Mouse (Mus musculus) forebrain, embryonic 16.5 days (tissue): Measurements from ENCODE around the gene Dgki. TPM values are rescaled to one million over a fixed set of nuclear protein-coding genes. Genes with fewer than 3 reads are reported as not detected.

Experiments used
- ATAC-seq: fragments of 200-750 bp; cut with Nextera tagmentation; 2 replicates; pipeline ENCODE4 v1.8.0; 2017; ENCODE audit warnings: mild to moderate bottlenecking, moderate library complexity
- H3K27ac ChIP-seq: fragments of 300-500 bp; sonication (generic); 2 replicates; pipeline ENCODE4 v1.5.1; 2014; ENCODE audit warnings: low read length, control low read depth
- H3K27me3 ChIP-seq: fragments of 300-500 bp; sonication (generic); replicated peaks from 2 replicates; pipeline ENCODE4 v1.6.1; 2014; ENCODE audit warnings: low read length; ENCODE audit not compliant: control insufficient read depth, insufficient read depth
- H3K36me3 ChIP-seq: fragments of 300-500 bp; sonication (generic); 2 replicates; pipeline ENCODE4 v1.6.1; 2014; ENCODE audit not compliant: control insufficient read depth, insufficient read depth
- H3K4me1 ChIP-seq: fragments of 300-500 bp; sonication (generic); replicated peaks from 2 replicates; pipeline ENCODE4 v1.6.1; 2014; ENCODE audit warnings: low read length; ENCODE audit not compliant: control insufficient read depth, insufficient read depth
- H3K4me2 ChIP-seq: fragments of 300-500 bp; sonication (generic); 2 replicates; pipeline ENCODE4 v1.6.1; 2014; ENCODE audit warnings: mild to moderate bottlenecking, low read length, control low read depth
- H3K4me3 ChIP-seq: fragments of 300-500 bp; sonication (generic); replicated peaks from 2 replicates; pipeline ENCODE4 v1.5.1; 2014; ENCODE audit warnings: mild to moderate bottlenecking, low read length, control low read depth
- H3K9ac ChIP-seq: fragments of 300-500 bp; sonication (generic); replicated peaks from 2 replicates; pipeline ENCODE4 v1.6.1; 2014; ENCODE audit warnings: low read depth, low read length, control low read depth
- H3K9me3 ChIP-seq: fragments of 300-500 bp; sonication (generic); 2 replicates; pipeline ENCODE4 v1.6.1; 2016; ENCODE audit warnings: low read length; ENCODE audit not compliant: control insufficient read depth
- WGBS: fragments of 180-500 bp; shearing (Covaris S2); extraction: QIAGEN DNeasy Blood & Tissue Kit; methylation state at CpG from one replicate; pipeline ENCODE4 v1.1.7; 2014; 5-methylcytosine and 5-hydroxymethylcytosine counted together
- polyA plus RNA-seq: library from polyadenylated mRNA; unstranded; fragments of >200 nt; fragmentation: Nextera tagmentation; extraction: Ambion mirVana; gene quantifications from 2 replicates; pipeline ENCODE4 v1.2.1, GENCODE M21; 2015

Gene Dgki
- polyA plus RNA-seq, 1 experiment from 2014 or later: 9.6 TPM

GRCm38 (mm10) chr6:37254144-37254543, 45.8 kb downstream of the Dgki start:
- Histone ChIP-seq H3K27ac (no peak overlapping the region), H3K4me3 (no peak overlapping the region), H3K9ac (no peak overlapping the region), H3K4me1 (no peaks in the 10 kb centered on the region; the same call in 1 of the 2 replicates), H3K4me2 (no peak overlapping the region), H3K36me3 (no peaks in the 10 kb centered on the region), H3K9me3 (no peaks in the 10 kb centered on the region), H3K27me3 (no peaks in the 10 kb centered on the region)
- ATAC-seq: no peak
- WGBS: 44% methylated on average over 8 of the region's 8 CpGs

GRCm38 (mm10) chr6:37252536-37252935, 47.4 kb downstream of the Dgki start:
- no peak for ATAC-seq
- H3K36me3 ChIP-seq: no peaks in the 10 kb centered on the region
- H3K4me2 ChIP-seq: no peak overlapping the region
- WGBS: 97% methylated on average over 4 of the region's 4 CpGs
- no peak overlapping the region for H3K9ac ChIP-seq
- no peaks in the 10 kb centered on the region for H3K9me3 ChIP-seq
- H3K4me1 ChIP-seq: no peaks in the 10 kb centered on the region; the same call in 1 of the 2 replicates
- H3K27ac ChIP-seq: no peak overlapping the region
- H3K4me3 ChIP-seq: no peak overlapping the region
- H3K27me3 ChIP-seq: no peaks in the 10 kb centered on the region

- H3K4me2 ChIP-seq: no peak overlapping the region
- no peaks in the 10 kb centered on the region for H3K9me3 ChIP-seq
- no peak for ATAC-seq
- no peaks in the 10 kb centered on the region for H3K27me3 ChIP-seq
- no peak overlapping the region for H3K27ac ChIP-seq
- H3K9ac ChIP-seq: no peak overlapping the region
- H3K4me1 ChIP-seq: peaks cover 2% of the 10 kb centered on the region; the same call in 1 of the 2 replicates
- H3K36me3 ChIP-seq: no peaks in the 10 kb centered on the region
- H3K4me3 ChIP-seq: no peak overlapping the region
- WGBS: 89% methylated on average over 2 of the region's 2 CpGs
These were observed 49.3 kb downstream of the Dgki start for GRCm38 (mm10) chr6:37250671-37251070.

GRCm38 (mm10) chr6:37245757-37246156, 54.2 kb downstream of the Dgki start:
- WGBS: 29% methylated on average over 7 of the region's 7 CpGs
- Histone ChIP-seq H3K27ac (peak overlapping the region; percentile 72), H3K27me3 (no peaks in the 10 kb centered on the region), H3K4me1 (peaks cover 26% of the 10 kb centered on the region), H3K9ac (no peak overlapping the region), H3K4me3 (no peak overlapping the region), H3K4me2 (no peak overlapping the region), H3K9me3 (no peaks in the 10 kb centered on the region), H3K36me3 (no peaks in the 10 kb centered on the region)
- peak; percentile 54 for ATAC-seq

- Histone ChIP-seq H3K36me3 (no peaks in the 10 kb centered on the region), H3K27me3 (no peaks in the 10 kb centered on the region), H3K4me1 (peaks cover 26% of the 10 kb centered on the region), H3K9ac (no peak overlapping the region), H3K4me2 (no peak overlapping the region), H3K9me3 (no peaks in the 10 kb centered on the region), H3K27ac (no peak overlapping the region), H3K4me3 (no peak overlapping the region)
- 88% methylated on average over 11 of the region's 11 CpGs for WGBS
- no peak for ATAC-seq
These were observed 55.9 kb downstream of the Dgki start for GRCm38 (mm10) chr6:37244074-37244473.

GRCm38 (mm10) chr6:37242769-37243121, 57.2 kb downstream of the Dgki start:
- Histone ChIP-seq H3K9me3 (no peaks in the 10 kb centered on the region), H3K36me3 (no peaks in the 10 kb centered on the region), H3K27me3 (no peaks in the 10 kb centered on the region), H3K4me3 (no peak overlapping the region), H3K27ac (peak overlapping the region; percentile 51), H3K9ac (no peak overlapping the region), H3K4me2 (no peak overlapping the region), H3K4me1 (peaks cover 26% of the 10 kb centered on the region)
- 50% methylated on average over 5 of the region's 5 CpGs for WGBS
- ATAC-seq: peak; percentile 18

- H3K9me3 ChIP-seq: no peaks in the 10 kb centered on the region
- H3K4me2 ChIP-seq: no peak overlapping the region
- no peaks in the 10 kb centered on the region for H3K36me3 ChIP-seq
- peak overlapping the region; percentile 51 for H3K27ac ChIP-seq
- H3K27me3 ChIP-seq: no peaks in the 10 kb centered on the region
- peaks cover 26% of the 10 kb centered on the region for H3K4me1 ChIP-seq
- WGBS: 35% methylated on average over 6 of the region's 6 CpGs
- peak; percentile 47 for ATAC-seq
- no peak overlapping the region for H3K4me3 ChIP-seq
- H3K9ac ChIP-seq: no peak overlapping the region
These were observed 57.8 kb downstream of the Dgki start for GRCm38 (mm10) chr6:37242100-37242768.

GRCm38 (mm10) chr6:37241434-37241833, 58.5 kb downstream of the Dgki start:
- no peaks in the 10 kb centered on the region for H3K27me3 ChIP-seq
- H3K4me1 ChIP-seq: peaks cover 26% of the 10 kb centered on the region
- 72% methylated on average over 4 of the region's 4 CpGs for WGBS
- H3K9ac ChIP-seq: no peak overlapping the region
- no peak overlapping the region for H3K4me2 ChIP-seq
- H3K36me3 ChIP-seq: no peaks in the 10 kb centered on the region
- peak overlapping the region; percentile 66 for H3K27ac ChIP-seq
- no peak overlapping the region for H3K4me3 ChIP-seq
- ATAC-seq: no peak
- no peaks in the 10 kb centered on the region for H3K9me3 ChIP-seq

GRCm38 (mm10) chr6:37240140-37240539, 59.8 kb downstream of the Dgki start:
- no peak overlapping the region for H3K9ac ChIP-seq

GRCm38 (mm10) chr6:37236893-37237292, 63.1 kb downstream of the Dgki start:
- peaks cover 7% of the 10 kb centered on the region; the same call in 1 of the 2 replicates for H3K4me1 ChIP-seq
- ATAC-seq: no peak
- no peaks in the 10 kb centered on the region for H3K9me3 ChIP-seq
- H3K9ac ChIP-seq: no peak overlapping the region
- no peaks in the 10 kb centered on the region for H3K36me3 ChIP-seq
- WGBS: 68% methylated on average over 2 of the region's 2 CpGs
- no peak overlapping the region for H3K4me3 ChIP-seq
- no peak overlapping the region for H3K27ac ChIP-seq
- H3K27me3 ChIP-seq: no peaks in the 10 kb centered on the region
- H3K4me2 ChIP-seq: no peak overlapping the region

More at GRCm38 (mm10) chr6:37240140-37240539, 59.8 kb downstream of the Dgki start:
- Histone ChIP-seq H3K9me3 (no peaks in the 10 kb centered on the region), H3K4me1 (peaks cover 24% of the 10 kb centered on the region), H3K36me3 (no peaks in the 10 kb centered on the region), H3K27ac (no peak overlapping the region; the same call in 1 of the 2 replicates), H3K27me3 (no peaks in the 10 kb centered on the region), H3K4me3 (no peak overlapping the region), H3K4me2 (no peak overlapping the region)
- 77% methylated on average over 7 of the region's 7 CpGs for WGBS
- no peak for ATAC-seq
